Mouse (Mus musculus) G1E (cell line): ENCODE data around the gene Gm28048.

Experiments
- CTCF ChIP-seq: IDR thresholded peaks from 2 replicates; pipeline ENCODE4 v1.5.1; 2012; ENCODE audit warnings: low read depth, low read length, inconsistent platforms, mixed read lengths
- GATA1 ChIP-seq: IDR thresholded peaks from 2 replicates; pipeline ENCODE4 v1.6.1; 2012; ENCODE audit warnings: borderline replicate concordance, low read length, inconsistent platforms, mixed read lengths
- GATA2 ChIP-seq: IDR thresholded peaks from 2 replicates; pipeline ENCODE4 v1.6.1; 2012; ENCODE audit warnings: low read depth, low read length, inconsistent platforms, borderline replicate concordance
- POLR2AphosphoS5 ChIP-seq: IDR thresholded peaks from 2 replicates; pipeline ENCODE4 v1.6.1; 2012; ENCODE audit warnings: low read depth, low read length, inconsistent platforms; ENCODE audit not compliant: insufficient replicate concordance
- TAL1 ChIP-seq: conservative IDR thresholded peaks from 2 replicates; pipeline ENCODE4 v1.6.1; 2012; ENCODE audit warnings: low read depth, low read length, inconsistent platforms, mixed read lengths

- TF ChIP-seq CTCF = no peak
- no peak for TF ChIP-seq GATA1
- TF ChIP-seq TAL1 = no peak
- TF ChIP-seq POLR2AphosphoS5 = no peak
- TF ChIP-seq GATA2 = no peak
These were observed 12.4 kb upstream of the Gm28048 start for GRCm38 (mm10) chr11:22994271-22994670.
